Mouse (Mus musculus): ENCODE data around the gene Plekha5.
A peak's percentile ranks its signal among the peaks of the same experiment; 100 is the strongest.

Gene Plekha5

GRCm38 (mm10) chr6:140456393-140457163, 32.7 kb downstream of the Plekha5 start:
- DNase-seq: no peak

- DNase-seq: no peak
These were observed 36.5 kb downstream of the Plekha5 start for GRCm38 (mm10) chr6:140460398-140460797.

GRCm38 (mm10) chr6:140464818-140465217, 41.0 kb downstream of the Plekha5 start:
- DNase-seq: no peak

- DNase-seq: no peak
These were observed 42.2 kb downstream of the Plekha5 start for GRCm38 (mm10) chr6:140465946-140466646.

GRCm38 (mm10) chr6:140466841-140467240, 43.0 kb downstream of the Plekha5 start:
- no peak for DNase-seq

GRCm38 (mm10) chr6:140467851-140468250, 44.0 kb downstream of the Plekha5 start:
- DNase-seq: no peak

GRCm38 (mm10) chr6:140469791-140470190, 45.9 kb downstream of the Plekha5 start:
- DNase-seq: no peak

- DNase-seq: no peak
These were observed 47.9 kb downstream of the Plekha5 start for GRCm38 (mm10) chr6:140471751-140472150.

- DNase-seq: peak; percentile 69
These were observed 48.5 kb downstream of the Plekha5 start for GRCm38 (mm10) chr6:140472345-140472744.

- no peak for DNase-seq
These were observed 51.7 kb downstream of the Plekha5 start for GRCm38 (mm10) chr6:140475393-140476087.

GRCm38 (mm10) chr6:140476981-140477380, 53.1 kb downstream of the Plekha5 start:
- no peak for DNase-seq

GRCm38 (mm10) chr6:140478031-140478430, 54.2 kb downstream of the Plekha5 start:
- no peak for DNase-seq

- DNase-seq: peak; percentile 62
These were observed 55.1 kb downstream of the Plekha5 start for GRCm38 (mm10) chr6:140478943-140479342.

GRCm38 (mm10) chr6:140480425-140481081, 56.7 kb downstream of the Plekha5 start:
- no peak for DNase-seq

GRCm38 (mm10) chr6:140481701-140482460, 58.0 kb downstream of the Plekha5 start:
- DNase-seq: peak; percentile 37

GRCm38 (mm10) chr6:140484170-140484569, 60.3 kb downstream of the Plekha5 start:
- DNase-seq: no peak

- no peak for DNase-seq
These were observed 61.8 kb downstream of the Plekha5 start for GRCm38 (mm10) chr6:140485636-140486035.

GRCm38 (mm10) chr6:140486685-140487084, 62.8 kb downstream of the Plekha5 start:
- DNase-seq: no peak

- DNase-seq: no peak
These were observed 63.6 kb downstream of the Plekha5 start for GRCm38 (mm10) chr6:140487489-140487888.

GRCm38 (mm10) chr6:140488673-140489072, 64.8 kb downstream of the Plekha5 start:
- no peak for DNase-seq

- DNase-seq: no peak
These were observed 65.7 kb downstream of the Plekha5 start for GRCm38 (mm10) chr6:140489570-140489969.

- no peak for DNase-seq
These were observed 66.4 kb downstream of the Plekha5 start for GRCm38 (mm10) chr6:140490220-140490619.
